Mouse (Mus musculus): ENCODE data around the gene Ripply2.
"Not testable (repeated sequence)": the region's sequence is repeated elsewhere in the genome, so short reads cannot be mapped to it uniquely, and the experiment has no call there.

The Ripply2 gene

GRCm38 (mm10) chr9:87015288-87015937, at the start of gene Ripply2:
Gene Ripply2 (plus strand): TSS chr9:87015537.
- DNase-seq (ENCODE audit: low spot score): peak; percentile 57

DNA sequence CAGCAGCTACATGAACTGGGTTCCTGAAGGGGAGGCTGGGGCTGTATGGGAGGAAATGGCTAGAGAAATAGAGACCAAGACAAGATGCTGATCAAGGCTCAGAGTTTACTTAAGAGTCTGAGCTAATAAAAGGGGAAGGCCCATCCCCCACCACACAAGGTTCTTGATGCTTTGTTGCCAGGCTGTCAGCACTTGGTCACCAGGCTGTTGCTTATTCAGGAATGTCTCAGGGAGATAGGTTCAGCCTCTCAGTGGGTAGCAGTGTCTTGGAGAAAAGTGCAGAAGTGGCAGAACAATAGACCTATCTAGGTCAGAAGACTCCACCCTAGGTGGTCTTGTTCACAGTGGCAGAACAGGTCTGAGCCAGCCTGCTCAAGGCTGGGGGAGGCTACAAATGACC, 42.9 kb upstream of the Ripply2 start:
- DNase-seq (ENCODE audit: low spot score): not testable (repeated sequence)

DNA sequence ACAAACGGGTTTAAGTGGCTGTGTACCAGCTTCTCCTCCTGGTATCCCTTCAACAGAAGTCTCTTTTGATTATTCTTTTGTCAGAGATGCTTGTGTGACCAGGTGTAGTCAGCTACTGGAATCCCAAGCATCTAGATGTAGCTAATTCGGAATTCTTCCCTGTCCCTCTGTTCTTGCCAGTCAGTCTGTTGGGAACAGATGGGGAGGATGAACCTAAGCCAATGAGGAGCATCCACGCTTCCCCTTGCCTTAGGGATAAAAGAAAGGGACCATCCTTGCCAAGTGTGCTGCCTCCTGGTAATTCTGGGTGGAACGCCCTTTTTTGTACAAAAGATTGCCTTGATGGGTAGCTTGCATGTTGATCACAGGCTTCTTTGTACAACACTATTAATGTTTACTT, 41.8 kb upstream of the Ripply2 start:
- DNase-seq (ENCODE audit: low spot score): no peak

DNA sequence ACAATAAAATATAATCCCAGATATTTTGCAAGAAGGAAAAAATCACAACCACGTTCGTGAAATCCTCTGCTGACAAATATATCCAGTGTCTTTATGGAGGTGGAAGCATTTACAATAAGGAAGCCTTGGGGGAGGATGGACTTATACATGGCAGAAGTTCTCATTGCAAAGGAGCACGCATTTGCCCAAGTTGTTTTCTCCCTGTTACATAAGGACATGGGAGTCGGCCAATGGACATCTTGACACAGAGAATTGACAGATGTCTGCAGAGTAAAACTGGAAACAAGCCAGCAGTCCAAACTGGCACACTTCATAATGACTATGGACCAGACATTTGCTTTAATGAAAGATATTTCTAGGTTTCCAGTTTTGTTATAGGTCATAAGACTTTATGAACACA, 38.4 kb upstream of the Ripply2 start:
- DNase-seq (ENCODE audit: low spot score): no peak

GRCm38 (mm10) chr9:86978257-86978907, 37.0 kb upstream of the Ripply2 start:
- no peak for DNase-seq (ENCODE audit: low spot score)

- no peak for DNase-seq (ENCODE audit: low spot score)
These were observed 35.3 kb upstream of the Ripply2 start for GRCm38 (mm10) chr9:86980048-86980447.

- no peak for DNase-seq (ENCODE audit: low spot score)
These were observed 34.4 kb upstream of the Ripply2 start for GRCm38 (mm10) chr9:86980942-86981341.

DNA sequence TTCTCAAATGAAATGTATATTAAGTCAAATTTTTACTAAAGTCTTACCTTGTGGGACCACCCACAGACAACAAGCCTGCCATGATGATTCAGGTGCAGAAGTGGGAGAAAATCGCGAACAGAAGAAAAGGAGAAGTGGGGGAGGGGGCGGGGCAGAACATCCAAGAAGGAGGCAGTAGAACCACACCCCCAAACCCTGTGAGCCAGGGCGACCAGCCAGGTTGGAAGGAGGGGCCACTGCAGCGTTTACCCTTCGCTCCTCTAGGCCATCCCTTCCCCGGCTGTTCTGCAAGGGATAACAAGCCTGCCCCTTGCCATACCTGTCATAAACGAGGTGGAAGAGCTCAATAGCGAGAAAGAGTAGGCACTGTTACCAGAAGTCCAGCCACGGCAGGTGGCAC, 33.8 kb upstream of the Ripply2 start:
- DNase-seq (ENCODE audit: low spot score): no peak

DNA sequence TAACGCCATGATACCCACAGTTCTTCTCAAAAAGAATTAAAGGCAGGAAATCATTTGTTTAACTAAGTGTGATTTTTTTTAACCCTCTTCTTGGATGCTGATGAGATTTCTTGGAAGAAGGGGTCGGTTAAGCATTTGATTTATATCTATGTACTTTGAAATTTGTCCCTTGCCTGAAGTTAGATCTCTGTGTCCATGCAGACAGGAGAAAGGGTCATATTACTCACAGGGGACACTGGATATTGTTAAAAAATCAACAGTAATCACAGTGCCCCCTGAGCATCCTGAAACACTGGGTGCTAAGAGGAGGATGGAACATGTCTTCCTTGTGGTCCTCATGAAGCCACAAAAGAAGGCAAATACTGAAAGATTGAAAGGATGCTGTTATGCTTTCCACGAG, 30.8 kb upstream of the Ripply2 start:
- DNase-seq (ENCODE audit: low spot score): no peak

GRCm38 (mm10) chr9:86985105-86985504, 30.2 kb upstream of the Ripply2 start:
- DNase-seq (ENCODE audit: low spot score): no peak

GRCm38 (mm10) chr9:86986703-86987296, 28.5 kb upstream of the Ripply2 start:
- DNase-seq (ENCODE audit: low spot score): peak; percentile 12

DNA sequence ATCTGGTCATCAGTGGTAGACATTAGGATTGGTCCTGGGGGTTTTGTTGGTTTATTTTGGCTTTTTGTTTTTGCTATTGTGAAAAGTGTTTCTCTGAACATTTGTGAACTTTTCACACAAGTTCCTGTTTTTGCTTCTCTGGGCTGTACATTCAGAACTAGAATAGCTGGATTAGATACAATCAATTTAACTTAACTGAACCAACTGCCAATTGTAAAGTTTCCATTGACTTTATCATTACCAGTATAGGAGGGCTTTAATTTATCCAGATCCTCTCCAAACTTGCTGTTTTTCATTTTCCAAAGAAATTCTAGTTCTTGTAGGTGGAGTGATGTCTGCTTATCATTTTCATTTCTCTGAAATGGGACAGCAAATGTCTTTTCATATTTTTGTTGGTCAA, 25.5 kb upstream of the Ripply2 start:
- no peak for DNase-seq (ENCODE audit: low spot score)

GRCm38 (mm10) chr9:86991758-86992157, 23.6 kb upstream of the Ripply2 start:
- DNase-seq (ENCODE audit: low spot score): no peak

DNA sequence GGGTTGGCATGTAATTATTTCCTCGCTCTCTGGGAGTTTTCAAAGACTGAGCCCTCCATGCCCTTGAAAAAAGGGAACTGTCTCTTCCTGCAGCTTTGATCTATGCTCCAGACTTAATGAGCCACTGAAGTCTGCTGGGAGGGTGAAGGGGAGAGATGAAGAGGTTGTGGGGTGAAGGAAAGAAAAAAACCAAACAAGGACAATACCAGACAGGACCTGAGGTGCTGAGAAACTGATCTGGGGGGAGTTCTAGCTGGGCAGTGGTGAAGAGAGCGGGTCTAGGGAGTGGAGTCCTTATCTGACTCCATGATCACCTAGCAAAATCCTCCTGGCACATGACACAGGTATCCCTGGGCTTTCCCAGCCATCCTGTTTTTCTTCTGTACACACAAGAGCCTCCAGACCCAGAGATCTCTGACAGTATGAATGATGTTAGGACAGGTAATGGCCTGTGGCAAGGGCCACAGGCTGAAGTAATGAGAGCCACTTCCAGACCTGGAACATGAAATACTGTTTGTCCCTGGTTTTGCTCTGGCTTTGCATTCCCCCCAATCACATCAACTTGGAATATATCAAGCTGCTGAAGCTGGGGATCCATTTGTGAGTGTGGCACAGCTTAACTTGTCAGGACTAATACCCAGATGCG, 18.2 kb upstream of the Ripply2 start:
- DNase-seq (ENCODE audit: low spot score): no peak

- no peak for DNase-seq (ENCODE audit: low spot score)
These were observed 15.3 kb upstream of the Ripply2 start for GRCm38 (mm10) chr9:86999956-87000582.

DNA sequence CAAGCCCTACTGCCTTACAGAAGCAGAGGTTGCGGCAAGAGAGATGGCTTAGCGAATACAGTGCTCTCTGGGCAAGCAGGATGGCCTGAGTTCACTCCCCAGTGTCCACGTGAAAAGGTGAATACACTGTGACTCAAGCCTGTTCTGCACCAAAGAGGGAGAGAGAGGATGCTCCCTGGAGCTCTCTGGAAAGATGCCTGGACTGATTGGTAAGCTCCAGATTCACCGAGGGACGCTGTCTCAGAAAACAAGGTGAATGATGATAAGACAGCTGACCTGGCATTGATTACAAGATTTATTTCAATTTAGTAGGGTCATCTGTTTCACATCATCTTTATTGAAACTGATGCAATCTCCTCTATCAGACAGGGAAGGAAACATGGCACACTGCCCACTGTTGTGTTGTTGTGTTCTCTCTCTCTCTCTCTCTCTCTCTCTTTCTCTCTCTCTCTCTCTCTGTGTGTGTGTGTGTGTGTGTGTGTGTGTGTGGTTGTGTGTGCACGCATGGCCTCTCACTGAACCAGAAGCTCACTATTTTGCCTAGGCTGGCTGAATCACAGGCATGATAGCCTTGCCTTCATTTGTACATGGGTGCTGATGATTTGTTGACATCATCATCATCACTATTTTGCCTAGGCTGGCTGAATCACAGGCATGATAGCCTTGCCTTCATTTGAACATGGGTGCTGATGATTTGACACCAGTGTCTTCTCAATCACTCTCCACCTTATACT, 10.5 kb upstream of the Ripply2 start:
- no peak for DNase-seq (ENCODE audit: low spot score)

- DNase-seq (ENCODE audit: low spot score): no peak
These were observed 9.9 kb upstream of the Ripply2 start for GRCm38 (mm10) chr9:87005435-87005779.

- DNase-seq (ENCODE audit: low spot score): no peak
These were observed 6.8 kb upstream of the Ripply2 start for GRCm38 (mm10) chr9:87008507-87008906.

- DNase-seq (ENCODE audit: low spot score): no peak
These were observed 6.4 kb upstream of the Ripply2 start for GRCm38 (mm10) chr9:87008919-87009318.

- DNase-seq (ENCODE audit: low spot score): no peak
These were observed 579 bp downstream of the Ripply2 start for GRCm38 (mm10) chr9:87015938-87016294.

GRCm38 (mm10) chr9:87021778-87022523, 6.6 kb downstream of the Ripply2 start, which contains the start of gene Cyb5r4:
Gene Cyb5r4 (plus strand): TSS chr9:87022014.
- peak; percentile 97 for DNase-seq (ENCODE audit: low spot score)

Data from retina, embryonic 14.5 days (tissue).